Mouse (Mus musculus) left cerebral cortex, adult 18-20 months (tissue): ENCODE data around the gene Wscd2. TPM values are rescaled to one million over a fixed set of nuclear protein-coding genes. Genes with fewer than 3 reads are reported as not detected.

ENCODE experiments used
- DNase-seq, 2 experiments: peaks; one replicate each; pipeline ENCODE4 v3.0.0; 2021 to 2022; ENCODE audit warnings: low spot score in 2 of 2, mixed read lengths in 1 of 2
- long read RNA-seq, 2 experiments: library from polyadenylated mRNA; stranded (forward); transcript quantifications; one replicate each; pipeline ENCODE4 v2.0.0; 2021
- total RNA-seq, 2 experiments: library from RNA; stranded (reverse); gene quantifications; 2 replicates each; pipeline ENCODE4 v1.2.3; 2021

Gene Wscd2
- total RNA-seq = 10 to 100 TPM; 53.0 to 56.5 TPM
- long read RNA-seq, experiment 1, full-length matches to known transcripts = 25 of 34 reads
- long read RNA-seq, experiment 1, partial matches to known transcripts = 5 of 34 reads
- long read RNA-seq, experiment 1, other reads (novel, unspliced or antisense) = 4 of 34 reads
- long read RNA-seq, experiment 2, full-length matches to known transcripts = 13 of 30 reads
- long read RNA-seq, experiment 2, partial matches to known transcripts = 5 of 30 reads
- long read RNA-seq, experiment 2, other reads (novel, unspliced or antisense) = 12 of 30 reads

DNA sequence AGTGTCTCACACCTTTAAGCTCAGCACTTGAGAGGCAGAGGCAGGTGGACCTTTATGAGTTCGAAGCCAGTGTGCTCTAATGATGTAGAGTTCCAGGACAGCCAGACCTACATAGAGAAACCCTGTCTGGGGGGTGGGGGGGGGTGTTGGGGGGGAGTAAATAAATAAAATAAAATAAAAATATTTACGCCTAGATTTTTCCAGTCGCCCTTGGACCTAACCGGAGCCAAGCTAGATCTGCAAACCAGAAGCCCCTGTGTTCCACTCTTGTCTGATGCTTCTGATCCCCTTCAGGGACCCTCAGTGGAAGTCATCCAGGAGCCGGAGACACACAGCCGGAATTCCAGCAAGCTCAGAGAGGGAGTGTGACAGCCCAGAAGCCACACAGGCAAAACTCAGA, at the start of gene Wscd2:
Gene Wscd2, plus strand, starts transcription at position 301 of the 400 bp plus-strand sequence.
- DNase-seq = no peak

DNA sequence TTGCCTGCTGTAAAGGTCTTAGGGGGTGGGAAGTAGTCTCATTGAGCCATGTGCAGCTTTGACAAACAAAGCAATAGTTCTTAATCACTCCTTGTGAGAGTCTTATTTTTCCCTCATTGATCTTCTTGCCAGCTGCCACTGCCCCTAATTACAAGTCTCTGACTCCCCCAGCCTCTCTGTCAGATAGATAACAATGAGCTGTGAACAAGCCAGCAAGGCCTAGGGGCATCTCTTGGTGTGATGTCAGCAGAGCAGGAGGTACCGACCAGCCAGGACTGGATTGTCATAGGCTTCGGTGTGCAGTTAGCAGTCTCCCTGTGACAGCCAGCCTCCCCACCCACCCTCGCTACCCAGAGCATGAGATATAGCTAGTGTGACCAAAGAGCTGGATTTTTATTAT, 48.0 kb upstream of the Wscd2 start:
- DNase-seq = no peak

DNA sequence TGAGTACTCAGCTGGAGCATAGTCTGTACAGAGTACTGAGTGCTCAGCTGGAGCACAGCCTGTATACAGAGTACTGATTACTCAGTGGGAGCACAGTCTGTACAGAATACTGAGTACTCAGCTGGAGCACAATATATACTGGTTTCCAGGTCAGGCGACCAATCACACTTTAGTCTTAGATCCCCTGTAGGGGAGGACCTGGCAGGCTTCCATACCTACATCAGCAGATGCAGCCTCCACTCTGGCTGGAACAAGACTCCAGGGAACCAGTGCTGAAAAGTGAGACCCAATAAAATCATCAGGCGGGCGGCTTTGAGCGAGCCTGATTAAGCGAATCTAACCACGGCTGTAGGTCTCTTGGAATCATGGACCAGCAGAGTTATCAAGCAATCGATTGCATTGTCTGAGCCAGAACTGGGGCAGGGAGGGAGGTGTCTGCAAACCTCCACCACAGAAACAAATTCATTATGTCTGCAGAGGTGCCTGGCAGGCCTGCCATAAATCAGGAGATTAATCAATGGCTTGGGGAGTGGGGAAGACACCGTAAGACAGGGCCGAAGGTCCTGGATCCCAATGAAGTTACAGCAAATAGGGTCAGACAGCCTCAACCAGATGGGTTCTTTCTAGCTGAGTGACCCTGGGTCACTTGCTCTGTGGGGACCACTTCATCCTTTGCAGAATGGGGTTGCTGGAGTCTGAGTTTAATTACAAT, 42.0 kb upstream of the Wscd2 start:
- no peak for DNase-seq

DNA sequence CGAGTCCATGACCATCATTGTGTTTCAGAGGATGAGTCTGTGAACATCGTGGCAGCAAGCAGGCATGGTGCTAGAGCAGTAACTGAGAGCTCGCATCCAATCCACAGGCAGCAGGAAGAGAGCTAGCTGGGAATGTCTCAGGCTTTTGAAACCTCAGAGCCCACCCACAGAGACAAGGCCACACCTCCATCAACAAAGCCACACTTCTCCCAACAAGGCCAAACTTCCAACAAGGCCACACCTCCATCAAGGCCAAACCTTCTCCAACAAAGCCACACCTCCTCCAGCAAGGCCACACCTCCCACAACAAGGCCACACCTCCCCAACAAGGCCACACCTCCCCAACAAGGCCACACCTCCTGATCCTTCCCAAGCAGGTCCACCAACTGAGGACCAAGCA, 40.8 kb upstream of the Wscd2 start:
- no peak for DNase-seq

DNA sequence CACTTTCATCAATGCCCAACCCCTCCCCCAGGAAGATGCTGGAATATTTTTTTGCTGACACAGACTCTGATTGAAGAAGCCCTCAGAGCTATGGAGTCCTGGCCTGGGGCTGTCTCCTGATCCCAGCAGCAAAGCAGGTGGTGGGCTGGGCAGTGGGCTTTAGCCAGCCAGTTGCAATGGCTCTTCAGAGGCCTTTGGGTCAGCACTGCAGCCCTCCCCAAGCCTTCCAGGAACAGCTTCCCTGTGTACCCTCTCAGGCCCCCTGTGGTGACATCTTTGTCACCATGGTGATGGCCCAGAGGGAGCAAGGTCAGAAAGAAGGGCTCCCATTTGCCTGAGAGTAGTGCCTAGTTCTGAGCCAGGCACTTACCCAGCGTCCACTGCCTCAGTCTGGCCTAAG, 37.4 kb upstream of the Wscd2 start:
- DNase-seq = no peak

DNA sequence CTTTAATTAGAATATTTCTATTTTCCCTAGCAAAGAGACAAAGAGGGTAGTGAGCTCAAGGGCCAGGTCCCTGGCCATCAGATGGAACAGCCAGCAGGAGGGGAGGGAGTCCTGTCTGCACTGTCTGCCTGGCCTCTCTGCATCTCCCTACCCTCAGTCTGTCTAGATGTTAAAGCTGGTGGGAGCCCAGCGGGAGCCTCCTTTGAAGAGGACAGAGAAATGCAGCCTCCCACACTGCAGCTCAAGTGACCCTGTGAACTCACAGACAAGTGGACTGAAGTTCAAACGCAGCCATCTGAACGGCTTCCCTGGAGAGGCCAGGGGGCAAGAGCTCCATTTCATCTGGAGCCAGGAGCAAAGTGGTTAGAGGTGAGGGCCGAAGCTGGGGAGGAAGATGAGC, 36.8 kb upstream of the Wscd2 start:
- DNase-seq = no peak

DNA sequence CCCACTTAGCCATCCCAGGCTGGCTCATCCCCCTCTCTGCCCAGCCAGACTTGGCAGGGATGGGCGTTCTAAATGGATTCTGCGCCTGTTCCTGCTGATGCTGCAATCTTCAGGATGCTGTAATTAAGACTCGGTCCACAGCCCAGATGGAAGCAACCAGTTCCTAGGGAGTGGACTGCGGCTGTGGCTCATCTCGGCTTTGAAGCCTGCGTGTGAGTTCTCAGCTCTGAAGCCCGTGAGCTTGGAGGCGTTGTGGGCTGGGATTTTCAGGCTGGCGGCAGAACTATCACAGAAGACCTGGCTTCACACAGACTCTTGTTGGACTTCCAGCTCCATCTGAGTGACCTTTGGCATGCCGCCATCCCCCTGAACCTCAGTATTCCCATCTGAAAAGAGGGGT, 34.1 kb upstream of the Wscd2 start:
- peak; percentile 15 for DNase-seq

DNA sequence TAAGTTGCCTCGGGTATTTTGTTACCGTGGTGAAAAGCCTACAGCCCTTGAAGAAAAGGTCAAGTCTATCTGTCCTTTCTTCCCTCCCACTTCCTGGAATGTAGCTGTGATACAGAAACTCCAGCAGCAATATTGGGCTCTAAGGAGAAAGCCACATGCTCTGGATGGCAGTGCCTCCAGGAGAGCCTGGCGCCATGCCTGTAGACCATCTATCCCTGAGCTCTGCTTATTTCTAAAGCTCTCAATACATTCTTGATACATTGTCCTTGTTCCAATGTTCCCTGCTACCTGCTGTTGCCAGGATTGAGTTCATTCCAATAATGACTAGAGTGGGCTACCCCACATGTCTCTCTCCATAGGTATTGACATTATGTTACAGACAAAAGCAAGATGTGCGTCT, 33.4 kb upstream of the Wscd2 start:
- DNase-seq = no peak

DNA sequence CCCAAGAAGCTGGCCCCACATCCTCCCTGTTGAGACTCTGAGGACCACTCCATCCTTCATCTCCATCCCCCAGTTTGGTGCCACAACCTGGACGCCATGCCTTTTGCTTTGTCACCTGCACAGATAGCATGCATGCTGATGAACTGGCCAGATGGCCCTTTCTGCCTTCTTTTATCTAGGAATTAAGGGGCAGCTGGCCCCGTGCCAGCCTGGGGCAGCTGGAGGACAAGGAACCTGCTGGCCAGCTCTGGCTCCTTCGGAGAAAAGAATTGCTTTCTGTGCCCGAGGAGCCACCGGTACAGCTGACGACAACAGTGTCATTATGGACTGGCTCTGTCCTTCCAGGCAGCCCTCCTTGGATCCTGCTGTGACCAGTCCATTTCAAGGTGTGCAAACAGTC, 32.9 kb upstream of the Wscd2 start:
- no peak for DNase-seq

DNA sequence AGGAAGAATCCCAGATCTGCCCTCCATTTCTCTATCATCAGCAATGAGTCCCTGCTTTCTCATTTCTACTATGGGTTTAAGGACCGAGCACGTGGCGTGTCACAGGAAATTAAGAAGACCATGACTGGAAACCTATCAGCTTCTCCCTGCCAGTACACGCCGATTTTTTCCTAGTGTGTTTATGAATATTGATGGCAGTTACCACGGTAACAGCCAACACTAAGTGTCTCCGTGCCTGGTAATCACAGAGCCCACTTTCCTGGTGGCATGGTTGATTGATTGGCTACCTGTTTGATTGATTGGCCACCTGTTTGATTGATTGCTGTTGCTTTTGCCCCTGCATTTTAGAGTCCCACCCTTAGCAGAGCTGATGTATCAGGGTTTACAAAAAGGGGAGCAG, 30.2 kb upstream of the Wscd2 start:
- DNase-seq = no peak

DNA sequence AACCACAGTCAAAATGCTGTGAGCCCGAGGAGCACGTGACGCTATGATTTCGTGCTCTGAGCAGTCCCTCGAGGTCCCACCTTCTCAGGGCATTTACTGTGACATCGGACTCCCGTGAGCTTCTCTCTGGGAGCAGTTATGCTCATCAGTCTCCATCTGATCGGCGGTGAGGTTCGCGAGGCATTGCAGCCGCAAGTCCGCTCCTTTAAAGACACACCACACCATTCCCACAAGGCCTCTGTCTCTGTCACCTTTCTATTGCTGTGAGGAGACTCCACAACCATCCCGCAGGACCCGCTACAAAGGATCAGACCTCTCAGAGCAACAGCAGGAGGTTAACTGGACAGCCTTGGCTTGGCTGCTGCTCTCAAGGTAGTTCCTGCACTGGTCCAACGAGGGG, 28.6 kb upstream of the Wscd2 start:
- peak; percentile 5 to 25 for DNase-seq

DNA sequence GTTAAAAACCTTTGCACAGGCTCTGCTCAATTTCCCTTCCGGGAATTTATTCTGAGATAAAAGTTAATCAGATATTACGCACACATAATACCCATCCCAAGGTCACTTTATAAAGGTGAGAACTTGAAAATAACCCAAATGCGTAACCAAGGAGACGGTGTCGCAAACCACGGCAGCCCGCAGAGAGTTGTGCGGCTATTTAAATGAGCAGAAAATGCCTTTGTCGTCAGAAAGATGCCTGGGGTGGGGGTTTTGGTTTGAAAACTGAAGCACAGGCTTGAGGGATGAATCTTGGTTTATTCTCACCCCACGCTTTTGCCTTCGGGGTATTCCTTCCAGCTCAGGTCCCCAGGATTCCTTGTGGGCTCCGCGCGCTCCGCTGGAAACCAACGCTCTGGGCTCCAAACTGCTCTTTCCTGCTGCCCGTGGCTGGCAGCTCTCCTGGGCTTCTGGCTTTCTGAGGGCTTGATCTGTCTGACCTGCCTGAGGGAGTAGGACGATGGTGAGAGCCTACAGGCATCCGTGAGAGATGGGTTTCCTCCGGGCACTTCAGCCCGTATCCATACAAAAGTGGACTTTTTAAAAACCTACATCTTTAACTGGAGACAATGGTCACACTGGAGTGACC, 28.0 kb upstream of the Wscd2 start:
- peak; percentile 13 to 14 for DNase-seq

DNA sequence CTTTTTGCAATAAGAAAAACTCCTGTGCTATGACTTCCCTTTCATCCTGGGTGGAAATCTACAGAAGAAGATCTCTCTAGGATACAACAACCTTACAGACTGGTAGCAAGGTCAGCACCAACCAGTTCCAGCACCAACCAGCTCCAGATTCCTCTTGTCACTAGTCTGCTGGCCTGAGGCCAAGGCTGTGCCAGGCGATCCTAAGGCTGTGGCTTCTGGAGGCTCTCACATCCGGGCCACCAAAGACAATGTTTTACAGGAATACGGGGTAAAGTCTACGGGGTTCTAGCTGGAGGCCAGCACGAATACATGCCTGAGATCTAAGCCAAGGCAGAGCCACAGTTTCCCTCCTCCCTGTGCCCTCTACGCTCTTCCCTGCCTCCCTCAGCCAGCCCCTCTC, 25.4 kb upstream of the Wscd2 start:
- DNase-seq = no peak

DNA sequence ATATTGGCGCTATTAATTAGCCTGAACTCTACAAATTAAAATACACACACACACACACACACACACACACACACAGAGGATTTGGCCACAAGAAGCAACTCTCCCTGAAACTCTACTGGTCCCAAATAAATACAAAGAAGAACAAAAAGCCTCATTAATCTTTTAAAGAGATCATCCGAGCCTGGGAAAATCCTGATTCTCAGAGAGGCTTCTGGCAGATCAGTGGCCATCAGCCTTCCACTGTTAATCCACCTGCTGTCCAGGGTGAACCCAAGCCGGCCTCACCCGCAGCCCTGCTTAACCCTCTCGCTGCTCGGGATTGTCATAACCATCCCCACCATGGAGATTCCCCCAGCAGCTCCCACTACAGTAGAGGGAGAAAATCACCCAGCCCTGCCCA, 23.6 kb upstream of the Wscd2 start:
- DNase-seq = no peak

DNA sequence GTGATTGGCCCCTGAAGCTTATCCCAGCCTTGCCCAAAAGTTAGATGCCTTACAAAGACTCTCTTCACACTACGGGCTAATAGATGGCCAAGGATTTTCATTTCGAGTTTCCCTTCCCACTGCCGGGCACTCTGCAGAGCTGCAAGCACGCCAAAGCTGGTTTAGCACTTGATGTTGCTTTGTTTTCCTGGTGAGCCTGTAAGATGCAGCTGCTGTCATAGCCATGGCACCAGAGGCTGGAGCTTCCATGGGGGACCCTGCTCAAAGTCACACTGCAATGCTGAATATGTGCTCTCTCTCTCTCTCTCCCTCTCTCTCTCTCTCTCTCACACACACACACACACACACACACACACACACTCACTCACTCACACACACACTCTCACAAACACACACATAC, 23.1 kb upstream of the Wscd2 start:
- DNase-seq = no peak

DNA sequence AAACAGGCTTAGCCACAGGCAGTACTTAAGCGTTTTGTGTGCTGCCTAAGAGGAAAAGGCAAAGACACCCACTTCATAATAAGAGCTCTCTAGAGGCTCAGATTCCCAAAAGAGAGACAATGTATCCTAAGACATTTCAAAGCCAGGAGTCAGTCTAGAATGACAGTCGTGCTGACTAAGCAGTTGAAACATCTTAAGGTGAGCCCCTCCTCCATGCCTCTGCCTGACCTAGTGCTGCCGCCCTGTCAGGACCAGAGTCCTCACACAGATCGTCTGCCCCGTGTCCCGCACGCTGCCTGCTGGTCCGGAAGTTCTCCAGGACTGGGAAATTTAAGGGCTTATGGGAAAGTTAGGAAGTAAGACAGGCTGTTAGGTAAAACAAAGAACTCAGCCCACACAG, 22.4 kb upstream of the Wscd2 start:
- DNase-seq = no peak

DNA sequence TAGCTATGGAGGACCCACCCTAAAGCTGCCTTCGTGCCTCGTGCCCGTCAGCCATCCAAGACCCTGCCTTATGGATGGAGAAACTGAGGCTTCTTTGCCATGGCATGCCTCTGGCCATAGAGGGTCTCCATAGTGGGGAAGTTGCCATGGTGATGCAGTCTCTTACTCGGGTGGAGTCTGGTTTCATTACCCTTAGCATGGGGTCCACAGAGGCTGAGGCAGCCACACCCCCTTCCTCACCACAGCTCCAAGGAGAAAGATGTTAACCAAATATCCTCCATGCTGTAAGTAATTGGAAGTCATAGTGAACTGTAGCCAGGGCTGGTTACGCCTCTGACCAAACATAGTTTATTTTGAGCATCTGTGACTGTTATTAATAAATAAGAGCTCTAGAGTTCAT, 21.5 kb upstream of the Wscd2 start:
- DNase-seq = no peak

DNA sequence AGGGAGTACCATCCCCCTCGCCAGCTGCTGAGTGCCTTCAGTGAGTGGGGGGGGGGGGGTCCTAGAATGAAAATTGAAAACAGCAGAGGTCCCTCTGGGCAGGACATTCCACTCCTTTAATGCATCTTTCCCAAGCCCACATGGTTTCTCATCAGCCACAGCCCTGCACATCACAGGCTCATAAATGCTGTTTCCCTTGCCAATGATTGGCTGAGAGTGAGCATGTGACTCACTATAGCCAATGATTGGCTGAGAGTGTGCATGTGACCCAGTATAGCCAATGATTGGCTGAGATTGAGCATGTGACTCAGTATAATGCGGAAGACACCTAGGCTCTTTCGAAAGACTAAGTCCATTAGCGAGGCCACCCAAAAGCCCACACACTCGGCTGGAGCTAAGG, 20.9 kb upstream of the Wscd2 start:
- DNase-seq = no peak

DNA sequence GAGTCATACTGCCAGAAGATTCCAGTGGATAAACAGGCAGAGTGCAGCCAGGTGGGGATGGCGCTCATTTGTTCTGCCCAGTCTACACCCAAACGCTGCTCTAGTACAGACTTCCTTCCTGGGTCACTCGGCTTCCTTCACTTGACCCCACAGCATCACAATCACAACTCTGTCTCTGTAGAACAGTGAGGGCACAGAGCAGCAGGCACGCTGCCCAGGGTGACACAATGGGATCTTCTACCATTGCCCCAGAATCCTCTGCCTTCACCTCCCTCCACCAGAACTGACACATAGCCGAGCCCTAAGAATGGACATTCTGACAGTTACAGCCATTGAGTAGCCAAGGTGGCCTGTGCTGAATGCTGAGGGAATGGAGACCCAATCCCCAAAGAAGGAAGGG, 20.3 kb upstream of the Wscd2 start:
- DNase-seq = no peak

DNA sequence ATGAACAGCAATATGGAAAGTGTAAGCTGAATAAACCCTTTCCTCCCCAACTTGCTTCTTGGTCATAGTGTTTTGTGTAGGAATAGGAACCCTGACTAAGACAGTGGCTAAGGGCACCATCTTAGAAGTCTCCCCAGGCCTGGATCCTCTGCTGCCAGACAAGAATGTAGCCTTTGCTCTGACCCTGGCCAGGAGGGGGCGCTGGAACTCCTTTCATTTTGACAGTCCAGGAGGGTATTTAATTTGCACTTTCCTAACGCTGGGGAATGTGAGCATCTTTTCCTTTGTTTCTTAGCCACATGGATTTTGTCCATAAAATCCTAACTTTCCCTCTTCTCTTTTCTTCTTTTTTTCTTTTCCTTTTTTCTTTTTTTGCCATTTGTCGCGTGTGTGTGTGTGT, 18.7 kb upstream of the Wscd2 start:
- peak; percentile 83 to 89 for DNase-seq

DNA sequence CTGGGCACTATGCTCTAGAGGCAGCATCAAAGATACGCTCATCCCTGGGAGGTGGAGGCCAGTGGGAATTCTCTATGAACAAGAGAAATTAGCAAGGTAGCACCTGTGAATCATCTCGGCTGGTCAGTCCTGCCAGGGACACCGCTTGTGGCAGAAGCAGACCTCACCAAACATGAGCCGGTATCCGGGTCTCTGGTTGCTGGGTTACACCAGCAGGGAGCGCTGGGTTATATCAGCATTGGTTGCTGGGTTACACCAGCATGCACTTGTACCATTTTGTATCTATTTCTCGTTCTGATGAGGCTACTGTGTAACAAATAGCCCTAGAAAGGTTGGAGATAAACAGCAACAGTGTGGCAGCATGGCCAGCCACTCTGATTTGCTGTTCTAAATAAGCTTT, 17.8 kb upstream of the Wscd2 start:
- no peak for DNase-seq

DNA sequence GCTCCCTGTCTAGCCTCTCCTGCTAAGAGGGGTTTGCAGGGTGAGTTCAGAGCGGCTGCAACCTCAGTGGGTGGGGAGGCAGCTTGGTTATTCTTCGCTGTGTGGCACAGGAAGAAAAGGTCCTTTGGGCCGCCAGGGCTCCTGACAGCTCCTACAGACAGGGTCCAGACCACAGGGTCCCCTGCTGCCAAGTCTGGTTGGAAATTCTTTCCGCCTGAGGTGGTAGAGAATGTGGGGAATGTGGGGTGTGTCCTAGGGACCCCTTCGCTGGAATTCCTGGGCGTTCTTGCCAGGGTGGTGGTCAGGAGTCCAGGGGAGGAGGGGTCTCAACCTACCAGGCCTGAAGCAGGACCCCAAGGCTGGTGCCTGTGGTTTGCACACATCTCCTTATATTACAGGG, 13.3 kb upstream of the Wscd2 start:
- no peak for DNase-seq

DNA sequence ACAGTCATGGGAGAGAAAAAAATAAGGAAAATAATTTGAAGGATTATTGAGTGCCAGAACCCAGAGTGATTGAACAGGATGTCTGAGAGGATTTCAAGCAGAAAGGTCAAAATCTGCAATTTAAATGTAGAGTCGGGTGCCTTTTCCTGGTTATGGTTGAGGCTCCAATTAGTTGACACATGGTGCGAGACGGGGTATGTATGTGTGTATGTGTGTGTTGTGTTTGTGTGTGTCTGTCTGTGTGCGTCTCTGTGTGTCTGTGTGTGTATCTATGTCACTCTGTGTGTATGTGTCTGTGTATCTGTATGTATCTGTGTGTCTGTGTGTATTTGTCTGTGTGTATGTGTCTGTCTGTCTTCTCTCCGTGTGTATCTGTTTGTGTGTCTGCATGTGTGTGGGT, 11.1 kb upstream of the Wscd2 start:
- no peak for DNase-seq
